Mouse (Mus musculus) liver, embryonic 12.5 days (tissue): ENCODE results near the gene Rnf149. TPM values are rescaled to one million over a fixed set of nuclear protein-coding genes. Genes with fewer than 3 reads are reported as not detected.

Experiments used
- ATAC-seq: fragments of 200-750 bp; cut with Nextera tagmentation; 2 replicates; pipeline ENCODE4 v1.8.0; 2017; ENCODE audit warnings: moderate number of reproducible peaks, mild to moderate bottlenecking, moderate library complexity
- H3K27ac ChIP-seq: fragments of 300-500 bp; sonication (generic); 2 replicates; pipeline ENCODE4 v1.5.1; 2016; ENCODE audit warnings: mild to moderate bottlenecking
- H3K27me3 ChIP-seq: fragments of 300-500 bp; sonication (generic); replicated peaks from 2 replicates; pipeline ENCODE4 v1.6.1; 2016; ENCODE audit warnings: mild to moderate bottlenecking, moderate library complexity
- H3K36me3 ChIP-seq: fragments of 300-500 bp; sonication (generic); 2 replicates; pipeline ENCODE4 v1.6.1; 2016; ENCODE audit warnings: mild to moderate bottlenecking, moderate library complexity
- H3K4me1 ChIP-seq: fragments of 300-500 bp; sonication (generic); 2 replicates; pipeline ENCODE4 v1.6.1; 2016
- H3K4me2 ChIP-seq: fragments of 300-500 bp; sonication (generic); 2 replicates; pipeline ENCODE4 v1.6.1; 2016; ENCODE audit warnings: mild to moderate bottlenecking, moderate library complexity
- H3K4me3 ChIP-seq: fragments of 300-500 bp; sonication (generic); 2 replicates; pipeline ENCODE4 v1.5.1; 2016; ENCODE audit warnings: mild to moderate bottlenecking, moderate library complexity
- H3K9ac ChIP-seq: fragments of 300-500 bp; sonication (generic); 2 replicates; pipeline ENCODE4 v1.6.1; 2016; ENCODE audit warnings: mild to moderate bottlenecking, moderate library complexity
- H3K9me3 ChIP-seq: fragments of 300-500 bp; sonication (generic); replicated peaks from 2 replicates; pipeline ENCODE4 v1.6.1; 2016; ENCODE audit warnings: mild to moderate bottlenecking, moderate library complexity
- WGBS: fragments of 180-500 bp; shearing (Covaris S2); methylation state at CpG from one replicate; pipeline ENCODE4 v1.1.7; 2016; ENCODE audit not compliant: insufficient replicate concordance; 5-methylcytosine and 5-hydroxymethylcytosine counted together
- polyA plus RNA-seq: library from polyadenylated mRNA; unstranded; fragments of >200 nt; fragmentation: Nextera tagmentation; extraction: Ambion mirVana; gene quantifications from 2 replicates; pipeline ENCODE4 v1.2.1, GENCODE M21; 2016

Gene Rnf149
- polyA plus RNA-seq, 1 experiment from 2014 or later = 27.3 TPM

GRCm38 (mm10) chr1:39525763-39526162 is 51.4 kb downstream of the Rnf149 start:
- Histone ChIP-seq H3K27ac (no peak overlapping the region), H3K4me3 (no peak overlapping the region), H3K9me3 (no peaks in the 10 kb centered on the region), H3K4me1 (peaks cover 4% of the 10 kb centered on the region), H3K36me3 (no peaks in the 10 kb centered on the region), H3K9ac (no peak overlapping the region), H3K27me3 (no peaks in the 10 kb centered on the region), H3K4me2 (no peak overlapping the region)
- ATAC-seq = no peak
- WGBS = 35% methylated on average over 7 of the region's 7 CpGs

GRCm38 (mm10) chr1:39522519-39522918 is 54.7 kb downstream of the Rnf149 start:
- 16% methylated on average over 5 of the region's 5 CpGs for WGBS
- Histone ChIP-seq H3K4me1 (no peaks in the 10 kb centered on the region), H3K27ac (no peak overlapping the region), H3K4me2 (no peak overlapping the region), H3K4me3 (no peak overlapping the region), H3K9ac (no peak overlapping the region), H3K36me3 (no peaks in the 10 kb centered on the region), H3K27me3 (no peaks in the 10 kb centered on the region), H3K9me3 (peaks cover 13% of the 10 kb centered on the region; the same call in 1 of the 2 replicates)
- no peak for ATAC-seq

- peaks cover 13% of the 10 kb centered on the region; the same call in 1 of the 2 replicates for H3K9me3 ChIP-seq
- WGBS = 79% methylated on average over 7 of the region's 7 CpGs
These were observed 55.9 kb downstream of the Rnf149 start for GRCm38 (mm10) chr1:39521326-39521725.

GRCm38 (mm10) chr1:39515303-39515991 is 61.8 kb downstream of the Rnf149 start:
- no peak for ATAC-seq

More at GRCm38 (mm10) chr1:39521326-39521725, 55.9 kb downstream of the Rnf149 start:
- Histone ChIP-seq H3K4me1 (no peaks in the 10 kb centered on the region), H3K4me2 (no peak overlapping the region), H3K36me3 (no peaks in the 10 kb centered on the region), H3K27me3 (no peaks in the 10 kb centered on the region), H3K4me3 (no peak overlapping the region), H3K9ac (no peak overlapping the region), H3K27ac (no peak overlapping the region)
- ATAC-seq = no peak

GRCm38 (mm10) chr1:39512183-39512582 is 65.0 kb downstream of the Rnf149 start:
- 55% methylated on average over 1 of the region's 1 CpGs for WGBS
- H3K4me1 ChIP-seq = no peaks in the 10 kb centered on the region

More at GRCm38 (mm10) chr1:39515303-39515991, 61.8 kb downstream of the Rnf149 start:
- WGBS = 74% methylated on average over 10 of the region's 10 CpGs
- no peak overlapping the region for H3K27ac ChIP-seq
- no peaks in the 10 kb centered on the region for H3K4me1 ChIP-seq
- H3K4me3 ChIP-seq = no peak overlapping the region
- peaks cover 13% of the 10 kb centered on the region; the same call in 1 of the 2 replicates for H3K9me3 ChIP-seq
- no peaks in the 10 kb centered on the region for H3K36me3 ChIP-seq
- no peak overlapping the region for H3K9ac ChIP-seq
- H3K4me2 ChIP-seq = no peak overlapping the region
- H3K27me3 ChIP-seq = 0 out of 2 replicates have a peak, but pooled peaks cover 4% of the 10 kb centered on the region

GRCm38 (mm10) chr1:39511775-39512174 is 65.4 kb downstream of the Rnf149 start:
- Histone ChIP-seq H3K4me3 (no peak overlapping the region), H3K9me3 (no peaks in the 10 kb centered on the region), H3K4me2 (no peak overlapping the region), H3K4me1 (no peaks in the 10 kb centered on the region), H3K36me3 (no peaks in the 10 kb centered on the region), H3K27me3 (0 out of 2 replicates have a peak, but pooled peaks cover 11% of the 10 kb centered on the region), H3K27ac (no peak overlapping the region), H3K9ac (no peak overlapping the region)
- no peak for ATAC-seq
- WGBS = 72% methylated on average over 8 of the region's 8 CpGs

More at GRCm38 (mm10) chr1:39512183-39512582, 65.0 kb downstream of the Rnf149 start:
- Histone ChIP-seq H3K9ac (no peak overlapping the region), H3K9me3 (no peaks in the 10 kb centered on the region), H3K27ac (no peak overlapping the region), H3K27me3 (0 out of 2 replicates have a peak, but pooled peaks cover 11% of the 10 kb centered on the region), H3K4me3 (no peak overlapping the region), H3K36me3 (no peaks in the 10 kb centered on the region), H3K4me2 (no peak overlapping the region)
- no peak for ATAC-seq

- H3K4me1 ChIP-seq = no peaks in the 10 kb centered on the region
- no peaks in the 10 kb centered on the region for H3K36me3 ChIP-seq
- H3K9me3 ChIP-seq = no peaks in the 10 kb centered on the region
- H3K27ac ChIP-seq = no peak overlapping the region
- WGBS = 62% methylated on average over 9 of the region's 9 CpGs
- no peak overlapping the region for H3K9ac ChIP-seq
- no peak overlapping the region for H3K4me2 ChIP-seq
- H3K4me3 ChIP-seq = no peak overlapping the region
- no peak for ATAC-seq
- H3K27me3 ChIP-seq = 0 out of 2 replicates have a peak, but pooled peaks cover 7% of the 10 kb centered on the region
These were observed 71.6 kb downstream of the Rnf149 start for GRCm38 (mm10) chr1:39505600-39505999.

- Histone ChIP-seq H3K9me3 (no peaks in the 10 kb centered on the region), H3K9ac (no peak overlapping the region), H3K4me2 (no peak overlapping the region), H3K27me3 (peaks cover 6% of the 10 kb centered on the region; the same call in 1 of the 2 replicates), H3K27ac (no peak overlapping the region), H3K36me3 (no peaks in the 10 kb centered on the region), H3K4me1 (no peaks in the 10 kb centered on the region), H3K4me3 (no peak overlapping the region)
- 6% methylated on average over 1 of the region's 1 CpGs for WGBS
- ATAC-seq = no peak
These were observed 72.9 kb downstream of the Rnf149 start for GRCm38 (mm10) chr1:39504261-39504660.

GRCm38 (mm10) chr1:39502817-39503633 is 74.2 kb downstream of the Rnf149 start:
- no peak overlapping the region for H3K4me2 ChIP-seq
- no peak for ATAC-seq

More at GRCm38 (mm10) chr1:39502817-39503633, 74.2 kb downstream of the Rnf149 start:
- H3K9me3 ChIP-seq = no peaks in the 10 kb centered on the region
- peaks cover 6% of the 10 kb centered on the region; the same call in 1 of the 2 replicates for H3K27me3 ChIP-seq
- no peak overlapping the region for H3K27ac ChIP-seq
- H3K4me1 ChIP-seq = no peaks in the 10 kb centered on the region
- H3K4me3 ChIP-seq = no peak overlapping the region
- no peak overlapping the region for H3K9ac ChIP-seq
- WGBS = 70% methylated on average over 17 of the region's 17 CpGs
- no peaks in the 10 kb centered on the region for H3K36me3 ChIP-seq

Other genes starting within 250 kb of the Rnf149 start
- 511 and 538 TPM in 2 replicates for gene Rpl31, start 209.6 kb downstream of the Rnf149 start, polyA plus RNA-seq
- 4.9 and 5.0 TPM in 2 replicates for gene Tbc1d8, start 98.7 kb downstream of the Rnf149 start, polyA plus RNA-seq
- gene Cnot11, start 42.4 kb downstream of the Rnf149 start, polyA plus RNA-seq = 17.2 and 20.0 TPM in 2 replicates
- gene Creg2, start 74.1 kb upstream of the Rnf149 start, polyA plus RNA-seq = not detected in 2 replicates
- 0.12 TPM in 2 replicates for gene Rfx8, start 143.6 kb upstream of the Rnf149 start, polyA plus RNA-seq
- gene Gm3646, start 227.9 kb upstream of the Rnf149 start, polyA plus RNA-seq = not detected in 2 replicates